Mouse (Mus musculus) spleen, adult 2 months (tissue): ENCODE results near the gene Sik1.

ENCODE experiments used
- CTCF ChIP-seq: fragments of 200-500 bp; IDR thresholded peaks from 2 replicates; pipeline ENCODE4 v1.5.1; 2011; ENCODE audit warnings: mild to moderate bottlenecking, inconsistent platforms; ENCODE audit not compliant: insufficient read depth, insufficient read length, insufficient replicate concordance; ENCODE audit errors: extremely low read depth
- POLR2A ChIP-seq: fragments of 200-500 bp; IDR thresholded peaks from 2 replicates; pipeline ENCODE4 v1.6.1; 2011; ENCODE audit warnings: low read depth, low read length, inconsistent platforms

GRCm38 (mm10) chr17:31876775-31877174, 21.2 kb upstream of the Sik1 start:
- TF ChIP-seq POLR2A, result no peak
- TF ChIP-seq CTCF, result no peak
